Mouse (Mus musculus) spleen, adult 12 weeks (tissue): ENCODE measurements around the gene B430306N03Rik.

Experiments used
- DNase-seq: peaks from one replicate; pipeline ENCODE4 v3.0.0; 2022; ENCODE audit warnings: low spot score

Gene B430306N03Rik

GRCm38 (mm10) chr17:48362966-48363365 lies 47.0 kb downstream of the B430306N03Rik start:
- no peak for DNase-seq

- DNase-seq = no peak
Measured at GRCm38 (mm10) chr17:48363421-48363965, 47.6 kb downstream of the B430306N03Rik start.

- no peak for DNase-seq
Measured at GRCm38 (mm10) chr17:48365511-48366155, 49.7 kb downstream of the B430306N03Rik start.

GRCm38 (mm10) chr17:48366806-48367205 lies 50.9 kb downstream of the B430306N03Rik start:
- DNase-seq = no peak

- DNase-seq = no peak
Measured at GRCm38 (mm10) chr17:48371621-48372020, 55.7 kb downstream of the B430306N03Rik start.

- no peak for DNase-seq
Measured at GRCm38 (mm10) chr17:48372987-48373386, 57.0 kb downstream of the B430306N03Rik start.

- no peak for DNase-seq
Measured at GRCm38 (mm10) chr17:48376102-48376501, 60.2 kb downstream of the B430306N03Rik start.
